Mouse (Mus musculus) G1E (cell line): Measurements from ENCODE around the gene Stat6.

Source experiments
- CTCF ChIP-seq: IDR thresholded peaks from 2 replicates; pipeline ENCODE4 v1.5.1; 2012; ENCODE audit warnings: low read depth, low read length, inconsistent platforms, mixed read lengths
- POLR2AphosphoS5 ChIP-seq: IDR thresholded peaks from 2 replicates; pipeline ENCODE4 v1.6.1; 2012; ENCODE audit warnings: low read depth, low read length, inconsistent platforms; ENCODE audit not compliant: insufficient replicate concordance

- TF ChIP-seq CTCF = no peak
- TF ChIP-seq POLR2AphosphoS5 = no peak
Measured at GRCm38 (mm10) chr10:127704293-127704692, 61.5 kb downstream of the Stat6 start.
